Mouse (Mus musculus) limb, embryonic 12.5 days (tissue): Measurements from ENCODE around the gene Cpn1. TPM values are rescaled to one million over a fixed set of nuclear protein-coding genes. Genes with fewer than 3 reads are reported as not detected.

Source experiments
- ATAC-seq: fragments of 200-750 bp; cut with Nextera tagmentation; 2 replicates; pipeline ENCODE4 v1.8.0; 2017; ENCODE audit warnings: low read depth, moderate TSS enrichment; ENCODE audit not compliant: insufficient number of reproducible peaks, insufficient read depth, low FRiP score, low TSS enrichment
- H3K27ac ChIP-seq: fragments of 300-500 bp; sonication (generic); 2 replicates; pipeline ENCODE4 v1.5.1; 2016; ENCODE audit warnings: mild to moderate bottlenecking, moderate library complexity
- H3K27me3 ChIP-seq: fragments of 300-500 bp; sonication (generic); 2 replicates; pipeline ENCODE4 v1.6.1; 2016; ENCODE audit warnings: mild to moderate bottlenecking, moderate library complexity
- H3K36me3 ChIP-seq: fragments of 300-500 bp; sonication (generic); 2 replicates; pipeline ENCODE4 v1.6.1; 2016; ENCODE audit warnings: mild to moderate bottlenecking, moderate library complexity
- H3K4me1 ChIP-seq: fragments of 300-500 bp; sonication (generic); replicated peaks from 2 replicates; pipeline ENCODE4 v1.6.1; 2016
- H3K4me2 ChIP-seq: fragments of 300-500 bp; sonication (generic); 2 replicates; pipeline ENCODE4 v1.6.1; 2016; ENCODE audit warnings: mild to moderate bottlenecking, moderate library complexity
- H3K4me3 ChIP-seq: fragments of 300-500 bp; sonication (generic); replicated peaks from 2 replicates; pipeline ENCODE4 v1.5.1; 2016; ENCODE audit warnings: mild to moderate bottlenecking
- H3K9ac ChIP-seq: fragments of 300-500 bp; sonication (generic); replicated peaks from 2 replicates; pipeline ENCODE4 v1.6.1; 2016; ENCODE audit warnings: mild to moderate bottlenecking, moderate library complexity
- H3K9me3 ChIP-seq: fragments of 300-500 bp; sonication (generic); 2 replicates; pipeline ENCODE4 v1.6.1; 2016; ENCODE audit warnings: mild to moderate bottlenecking, moderate library complexity
- WGBS: fragments of 180-500 bp; shearing (Covaris S2); methylation state at CpG from one replicate; pipeline ENCODE4 v1.1.7; 2016; 5-methylcytosine and 5-hydroxymethylcytosine counted together
- polyA plus RNA-seq: library from polyadenylated mRNA; unstranded; fragments of >200 nt; fragmentation: Nextera tagmentation; extraction: Ambion mirVana; gene quantifications from 2 replicates; pipeline ENCODE4 v1.2.1, GENCODE M21; 2016

Cpn1 gene
- polyA plus RNA-seq, 1 experiment from 2014 or later = 0.15 TPM

DNA sequence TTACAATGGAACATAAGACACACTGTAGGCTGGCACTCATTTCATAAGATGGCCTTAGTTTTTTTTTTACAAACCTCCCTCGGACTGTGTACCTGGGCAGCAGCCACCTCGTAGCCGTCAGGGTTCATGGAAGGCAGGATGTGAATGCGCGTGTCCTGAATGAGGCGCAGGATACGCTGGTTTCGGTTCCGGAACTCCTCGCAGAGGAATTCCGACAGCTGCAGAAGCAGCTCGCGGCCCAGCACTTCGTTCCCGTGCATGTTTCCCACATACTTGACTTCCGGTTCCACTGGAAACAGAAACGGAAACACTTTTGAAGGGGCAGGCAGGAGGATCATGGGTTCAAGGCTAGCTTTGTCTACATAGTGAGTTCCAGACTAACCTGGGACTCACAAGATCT is 5.6 kb downstream of the Cpn1 start:
- H3K36me3 ChIP-seq = no peaks in the 10 kb centered on the region
- H3K27me3 ChIP-seq = peaks cover 7% of the 10 kb centered on the region; the same call in 1 of the 2 replicates
- H3K27ac ChIP-seq = no peak overlapping the region
- H3K9ac ChIP-seq = no peak overlapping the region
- no peaks in the 10 kb centered on the region for H3K4me1 ChIP-seq
- no peak overlapping the region for H3K4me3 ChIP-seq
- H3K9me3 ChIP-seq = no peaks in the 10 kb centered on the region
- ATAC-seq = no peak
- WGBS = 94% methylated on average over 17 of the region's 17 CpGs
- no peak overlapping the region for H3K4me2 ChIP-seq

GRCm38 (mm10) chr19:43977799-43978198 is 8.6 kb downstream of the Cpn1 start:
- ATAC-seq = no peak
- Histone ChIP-seq H3K4me2 (no peak overlapping the region), H3K4me1 (no peaks in the 10 kb centered on the region), H3K27ac (no peak overlapping the region), H3K9me3 (no peaks in the 10 kb centered on the region), H3K36me3 (no peaks in the 10 kb centered on the region), H3K9ac (no peak overlapping the region), H3K27me3 (no peaks in the 10 kb centered on the region), H3K4me3 (no peak overlapping the region)
- WGBS = 82% methylated on average over 3 of the region's 3 CpGs

GRCm38 (mm10) chr19:43976661-43977060 is 9.7 kb downstream of the Cpn1 start:
- Histone ChIP-seq H3K9ac (no peak overlapping the region), H3K27me3 (no peaks in the 10 kb centered on the region), H3K4me2 (no peak overlapping the region), H3K9me3 (no peaks in the 10 kb centered on the region), H3K36me3 (no peaks in the 10 kb centered on the region), H3K27ac (no peak overlapping the region), H3K4me3 (no peak overlapping the region), H3K4me1 (no peaks in the 10 kb centered on the region)
- 53% methylated on average over 6 of the region's 6 CpGs for WGBS
- ATAC-seq = no peak

GRCm38 (mm10) chr19:43974221-43974620 is 12.1 kb downstream of the Cpn1 start:
- Histone ChIP-seq H3K27me3 (no peaks in the 10 kb centered on the region), H3K4me2 (no peak overlapping the region), H3K9ac (no peak overlapping the region), H3K36me3 (no peaks in the 10 kb centered on the region), H3K4me3 (no peak overlapping the region), H3K9me3 (no peaks in the 10 kb centered on the region), H3K27ac (no peak overlapping the region), H3K4me1 (no peaks in the 10 kb centered on the region)
- 91% methylated on average over 6 of the region's 6 CpGs for WGBS
- no peak for ATAC-seq

GRCm38 (mm10) chr19:43973711-43974110 is 12.6 kb downstream of the Cpn1 start:
- no peak overlapping the region for H3K4me2 ChIP-seq
- 83% methylated on average over 9 of the region's 9 CpGs for WGBS
- ATAC-seq = no peak
- no peak overlapping the region for H3K27ac ChIP-seq
- H3K9me3 ChIP-seq = no peaks in the 10 kb centered on the region
- no peaks in the 10 kb centered on the region for H3K36me3 ChIP-seq
- no peak overlapping the region for H3K9ac ChIP-seq
- H3K4me1 ChIP-seq = no peaks in the 10 kb centered on the region
- no peaks in the 10 kb centered on the region for H3K27me3 ChIP-seq
- H3K4me3 ChIP-seq = no peak overlapping the region

GRCm38 (mm10) chr19:43972129-43972528 is 14.2 kb downstream of the Cpn1 start:
- Histone ChIP-seq H3K27ac (no peak overlapping the region), H3K36me3 (no peaks in the 10 kb centered on the region), H3K4me1 (no peaks in the 10 kb centered on the region), H3K27me3 (no peaks in the 10 kb centered on the region), H3K4me2 (no peak overlapping the region), H3K9ac (no peak overlapping the region), H3K4me3 (no peak overlapping the region), H3K9me3 (no peaks in the 10 kb centered on the region)
- ATAC-seq = no peak
- 91% methylated on average over 8 of the region's 8 CpGs for WGBS

DNA sequence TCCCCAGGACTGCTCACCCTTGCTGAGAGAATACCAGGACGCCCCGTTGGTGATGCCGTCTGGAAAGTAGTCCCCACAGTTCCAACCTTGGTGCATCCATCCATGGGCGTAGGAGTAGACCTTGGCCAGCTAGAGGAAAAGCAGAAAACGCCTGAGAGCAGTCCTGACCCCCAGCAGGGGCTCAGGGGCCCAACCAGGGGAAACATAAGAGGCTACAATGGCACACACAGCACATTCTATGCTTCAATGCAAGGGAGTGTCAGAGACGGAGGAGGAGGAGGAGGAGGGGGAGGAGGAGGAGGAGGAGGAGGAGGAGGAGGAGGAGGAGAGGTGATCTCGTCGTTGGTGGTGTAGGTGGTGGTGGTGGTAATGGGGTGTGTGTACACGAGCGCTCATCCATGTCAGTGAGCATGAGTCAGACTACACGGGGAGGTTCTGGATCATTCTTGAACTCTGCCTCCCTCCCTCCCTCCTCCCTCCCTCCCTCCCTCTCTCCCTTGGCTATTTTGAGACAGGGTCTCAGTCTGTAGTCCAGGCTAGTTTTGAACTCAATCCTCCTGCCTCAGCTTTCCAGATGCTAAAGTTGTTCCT is 17.8 kb downstream of the Cpn1 start:
- H3K27me3 ChIP-seq = no peaks in the 10 kb centered on the region
- no peak overlapping the region for H3K4me2 ChIP-seq
- H3K9me3 ChIP-seq = no peaks in the 10 kb centered on the region
- no peak overlapping the region for H3K27ac ChIP-seq
- H3K4me3 ChIP-seq = no peak overlapping the region
- 55% methylated on average over 10 of the region's 11 CpGs for WGBS
- H3K4me1 ChIP-seq = no peaks in the 10 kb centered on the region
- no peak for ATAC-seq
- no peak overlapping the region for H3K9ac ChIP-seq
- no peaks in the 10 kb centered on the region for H3K36me3 ChIP-seq

- no peak overlapping the region for H3K9ac ChIP-seq
- H3K4me1 ChIP-seq = no peaks in the 10 kb centered on the region
- no peak overlapping the region for H3K4me3 ChIP-seq
- no peak for ATAC-seq
- WGBS = 83% methylated on average over 2 of the region's 2 CpGs
- H3K9me3 ChIP-seq = no peaks in the 10 kb centered on the region
- no peak overlapping the region for H3K27ac ChIP-seq
- H3K36me3 ChIP-seq = no peaks in the 10 kb centered on the region
- H3K27me3 ChIP-seq = no peaks in the 10 kb centered on the region
- no peak overlapping the region for H3K4me2 ChIP-seq
Observed at GRCm38 (mm10) chr19:43966481-43966880, 19.9 kb downstream of the Cpn1 start.

- H3K9me3 ChIP-seq = 0 out of 2 replicates have a peak, but pooled peaks cover 3% of the 10 kb centered on the region
- no peaks in the 10 kb centered on the region for H3K4me1 ChIP-seq
- no peak for ATAC-seq
- no peaks in the 10 kb centered on the region for H3K36me3 ChIP-seq
- WGBS = 80% methylated on average over 11 of the region's 11 CpGs
- no peaks in the 10 kb centered on the region for H3K27me3 ChIP-seq
- no peak overlapping the region for H3K9ac ChIP-seq
- no peak overlapping the region for H3K27ac ChIP-seq
- H3K4me3 ChIP-seq = no peak overlapping the region
- no peak overlapping the region for H3K4me2 ChIP-seq
Observed at GRCm38 (mm10) chr19:43965496-43966085, 20.8 kb downstream of the Cpn1 start.

DNA sequence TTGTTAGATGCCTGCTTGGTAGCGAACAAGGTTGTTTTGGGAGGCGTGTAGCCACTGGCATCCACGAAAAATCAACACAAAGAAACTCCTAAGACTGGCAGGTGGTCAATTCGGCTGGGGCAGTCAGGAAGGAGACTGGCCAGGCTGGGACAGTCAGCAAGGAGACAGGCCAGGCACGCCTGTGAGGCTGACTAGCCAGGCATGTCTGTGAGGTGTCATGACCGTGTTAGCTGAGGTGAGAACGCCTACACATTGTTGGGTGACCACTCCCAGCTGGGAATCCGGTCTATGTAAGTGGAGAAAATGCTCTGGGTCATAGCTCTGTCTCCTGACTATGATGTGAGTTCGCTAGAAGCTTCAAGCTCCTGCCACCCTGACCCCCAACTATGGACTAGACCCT is 23.6 kb downstream of the Cpn1 start:
- Histone ChIP-seq H3K27ac (no peak overlapping the region), H3K9me3 (0 out of 2 replicates have a peak, but pooled peaks cover 3% of the 10 kb centered on the region), H3K4me2 (no peak overlapping the region), H3K4me3 (no peak overlapping the region), H3K4me1 (peaks cover 5% of the 10 kb centered on the region), H3K9ac (no peak overlapping the region), H3K36me3 (no peaks in the 10 kb centered on the region), H3K27me3 (no peaks in the 10 kb centered on the region)
- 67% methylated on average over 9 of the region's 9 CpGs for WGBS
- no peak for ATAC-seq

- no peak overlapping the region for H3K4me3 ChIP-seq
- H3K9ac ChIP-seq = no peak overlapping the region
- 74% methylated on average over 2 of the region's 2 CpGs for WGBS
- H3K9me3 ChIP-seq = 0 out of 2 replicates have a peak, but pooled peaks cover 3% of the 10 kb centered on the region
- no peaks in the 10 kb centered on the region for H3K27me3 ChIP-seq
- H3K4me2 ChIP-seq = no peak overlapping the region
- peaks cover 9% of the 10 kb centered on the region for H3K4me1 ChIP-seq
- no peak overlapping the region for H3K27ac ChIP-seq
- ATAC-seq = no peak
- H3K36me3 ChIP-seq = no peaks in the 10 kb centered on the region
Observed at GRCm38 (mm10) chr19:43961185-43961584, 25.2 kb downstream of the Cpn1 start.

GRCm38 (mm10) chr19:43960014-43960413 is 26.3 kb downstream of the Cpn1 start:
- H3K4me3 ChIP-seq = no peak overlapping the region
- ATAC-seq = no peak
- 88% methylated on average over 11 of the region's 11 CpGs for WGBS
- H3K4me2 ChIP-seq = no peak overlapping the region
- H3K9ac ChIP-seq = no peak overlapping the region
- 0 out of 2 replicates have a peak, but pooled peaks cover 3% of the 10 kb centered on the region for H3K9me3 ChIP-seq
- H3K4me1 ChIP-seq = peaks cover 9% of the 10 kb centered on the region
- no peaks in the 10 kb centered on the region for H3K27me3 ChIP-seq
- H3K36me3 ChIP-seq = no peaks in the 10 kb centered on the region
- H3K27ac ChIP-seq = no peak overlapping the region
